Mouse (Mus musculus) liver, postnatal 0 days (tissue): ENCODE measurements around the gene Prkag2.

ENCODE experiments used
- CTCF ChIP-seq: sonication (generic); IDR thresholded peaks from 2 replicates; pipeline ENCODE4 v1.5.1; 2016; ENCODE audit warnings: antibody characterized with exemption, low read depth
- EP300 ChIP-seq: IDR thresholded peaks from 2 replicates; pipeline ENCODE4 v1.6.1; 2016; ENCODE audit warnings: antibody characterized with exemption, low read depth, mild to moderate bottlenecking

DNA sequence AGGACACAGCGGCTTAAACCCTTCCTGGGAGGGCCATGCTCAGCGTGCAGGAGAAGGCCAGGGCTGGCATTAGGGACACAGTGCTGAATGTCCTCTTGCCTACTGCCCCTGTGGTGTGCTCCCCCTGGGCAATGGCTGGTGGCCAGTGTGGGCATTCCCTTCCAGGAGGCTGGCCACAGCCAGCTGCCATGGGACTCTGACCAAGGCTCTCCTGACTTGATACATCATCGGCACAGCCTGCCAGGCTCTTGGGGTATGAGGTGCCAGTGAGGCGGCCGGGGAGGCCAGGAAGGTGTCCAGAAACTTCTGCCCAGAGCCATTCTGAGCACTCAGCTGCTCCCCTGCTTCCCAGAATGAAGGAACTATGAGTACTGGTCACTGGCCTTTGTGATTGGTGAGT is 139.7 kb downstream of the Prkag2 start:
- TF ChIP-seq CTCF (no peak), EP300 (no peak)
